Mouse (Mus musculus) kidney, adult 2 months (tissue): ENCODE results near the gene Dbx1.

Experiments used
- CTCF ChIP-seq: fragments of 200-500 bp; conservative IDR thresholded peaks from 2 replicates; pipeline ENCODE4 v1.5.1; 2011; ENCODE audit warnings: low read depth, mild to moderate bottlenecking, control low read depth, low read length, moderate library complexity, mixed read lengths; ENCODE audit not compliant: insufficient read depth, insufficient read length
- POLR2A ChIP-seq: fragments of 200-500 bp; IDR thresholded peaks from one replicate; pipeline ENCODE4 v1.6.1; 2011; ENCODE audit warnings: low read depth, low read length, control low read depth

- TF ChIP-seq CTCF, result no peak
- TF ChIP-seq POLR2A, result no peak
Observed at GRCm38 (mm10) chr7:49668260-49668857, 31.7 kb upstream of the Dbx1 start.
